Mouse (Mus musculus): ENCODE results near the gene Tmem17. TPM values are rescaled to one million over a fixed set of nuclear protein-coding genes. Genes with fewer than 3 reads are reported as not detected.

Gene Tmem17
- polyA plus RNA-seq, 1 experiment from 2014 or later, result 16.0 TPM

GRCm38 (mm10) chr11:22524606-22525005 is 12.7 kb downstream of the Tmem17 start:
- Histone ChIP-seq H3K4me3 (ENCODE audit: low read depth, low read length) (no peak overlapping the region), H3K9me3 (ENCODE audit: low read depth, low read length) (no peaks in the 10 kb centered on the region), H3K4me2 (no peak overlapping the region), H3K9ac (no peak overlapping the region), H3K4me1 (ENCODE audit: insufficient read depth) (no peaks in the 10 kb centered on the region), H3K27me3 (ENCODE audit: insufficient read depth, low read length) (no peaks in the 10 kb centered on the region), H3K27ac (ENCODE audit: low read depth) (no peak overlapping the region), H3K36me3 (ENCODE audit: insufficient read depth) (no peaks in the 10 kb centered on the region)
- WGBS, result 88% methylated on average over 1 of the region's 1 CpGs
- ATAC-seq (ENCODE audit: insufficient read depth) (no peak), DNase-seq (no peak)
- no peak for TF ChIP-seq CTCF (IDR thresholded peaks at IDR 0.05; ENCODE audit: low read depth)

GRCm38 (mm10) chr11:22540600-22540999 is 28.7 kb downstream of the Tmem17 start:
- Histone ChIP-seq H3K36me3 (ENCODE audit: insufficient read depth) (no peaks in the 10 kb centered on the region), H3K27ac (ENCODE audit: low read depth) (no peak overlapping the region), H3K4me3 (ENCODE audit: low read depth, low read length) (no peak overlapping the region), H3K4me1 (ENCODE audit: insufficient read depth) (no peaks in the 10 kb centered on the region), H3K9me3 (ENCODE audit: low read depth, low read length) (no peaks in the 10 kb centered on the region), H3K9ac (no peak overlapping the region), H3K27me3 (ENCODE audit: insufficient read depth, low read length) (no peaks in the 10 kb centered on the region), H3K4me2 (no peak overlapping the region)
- ATAC-seq (ENCODE audit: insufficient read depth) (no peak), DNase-seq (no peak)
- 55% methylated on average over 1 of the region's 1 CpGs for WGBS
- TF ChIP-seq CTCF (IDR thresholded peaks at IDR 0.05; ENCODE audit: low read depth), result no peak

GRCm38 (mm10) chr11:22560061-22560460 is 48.2 kb downstream of the Tmem17 start:
- Histone ChIP-seq H3K27me3 (ENCODE audit: insufficient read depth, low read length) (no peaks in the 10 kb centered on the region), H3K4me3 (ENCODE audit: low read depth, low read length) (no peak overlapping the region), H3K9ac (no peak overlapping the region), H3K4me1 (ENCODE audit: insufficient read depth) (no peaks in the 10 kb centered on the region; the same call in 1 of the 2 replicates), H3K27ac (ENCODE audit: low read depth) (no peak overlapping the region), H3K9me3 (ENCODE audit: low read depth, low read length) (no peaks in the 10 kb centered on the region), H3K36me3 (ENCODE audit: insufficient read depth) (no peaks in the 10 kb centered on the region), H3K4me2 (no peak overlapping the region)
- peak; percentile 35; the same call in 1 of the 2 replicates for ATAC-seq (ENCODE audit: insufficient read depth)
- WGBS, result 58% methylated on average over 1 of the region's 1 CpGs
- TF ChIP-seq CTCF (IDR thresholded peaks at IDR 0.05; ENCODE audit: low read depth), result no peak
- no peak for DNase-seq

GRCm38 (mm10) chr11:22560503-22561328 is 48.8 kb downstream of the Tmem17 start:
- Histone ChIP-seq H3K27me3 (ENCODE audit: insufficient read depth, low read length) (no peaks in the 10 kb centered on the region), H3K4me2 (no peak overlapping the region), H3K4me1 (ENCODE audit: insufficient read depth) (no peaks in the 10 kb centered on the region; the same call in 1 of the 2 replicates), H3K4me3 (ENCODE audit: low read depth, low read length) (no peak overlapping the region), H3K36me3 (ENCODE audit: insufficient read depth) (no peaks in the 10 kb centered on the region), H3K9me3 (ENCODE audit: low read depth, low read length) (no peaks in the 10 kb centered on the region), H3K9ac (no peak overlapping the region), H3K27ac (ENCODE audit: low read depth) (peak overlapping the region; percentile 22; the same call in 1 of the 2 replicates)
- ATAC-seq (ENCODE audit: insufficient read depth), result peak; percentile 92
- peak; percentile 87 for DNase-seq
- 29% methylated on average over 6 of the region's 6 CpGs for WGBS
- TF ChIP-seq CTCF (IDR thresholded peaks at IDR 0.05; ENCODE audit: low read depth), result no peak

- peak; percentile 12; the same call in 1 of the 2 replicates for ATAC-seq (ENCODE audit: insufficient read depth)
- H3K27ac ChIP-seq (ENCODE audit: low read depth), result peak overlapping the region; percentile 22; the same call in 1 of the 2 replicates
These were observed 49.4 kb downstream of the Tmem17 start for GRCm38 (mm10) chr11:22561329-22561592.

GRCm38 (mm10) chr11:22563706-22564105 is 51.8 kb downstream of the Tmem17 start:
- DNase-seq (no peak), ATAC-seq (ENCODE audit: insufficient read depth) (no peak)
- Histone ChIP-seq H3K4me1 (ENCODE audit: insufficient read depth) (no peaks in the 10 kb centered on the region; the same call in 1 of the 2 replicates), H3K4me3 (ENCODE audit: low read depth, low read length) (no peak overlapping the region), H3K9ac (no peak overlapping the region), H3K27me3 (ENCODE audit: insufficient read depth, low read length) (no peaks in the 10 kb centered on the region), H3K4me2 (no peak overlapping the region), H3K9me3 (ENCODE audit: low read depth, low read length) (no peaks in the 10 kb centered on the region), H3K36me3 (ENCODE audit: insufficient read depth) (no peaks in the 10 kb centered on the region), H3K27ac (ENCODE audit: low read depth) (no peak overlapping the region)
- WGBS, result 50% methylated on average over 3 of the region's 3 CpGs
- no peak for TF ChIP-seq CTCF (IDR thresholded peaks at IDR 0.05; ENCODE audit: low read depth)

More at GRCm38 (mm10) chr11:22561329-22561592, 49.4 kb downstream of the Tmem17 start:
- no peaks in the 10 kb centered on the region for H3K27me3 ChIP-seq (ENCODE audit: insufficient read depth, low read length)
- no peak for TF ChIP-seq CTCF (IDR thresholded peaks at IDR 0.05; ENCODE audit: low read depth)
- no peak overlapping the region for H3K4me3 ChIP-seq (ENCODE audit: low read depth, low read length)
- H3K4me1 ChIP-seq (ENCODE audit: insufficient read depth), result no peaks in the 10 kb centered on the region; the same call in 1 of the 2 replicates
- H3K9ac ChIP-seq, result no peak overlapping the region
- 84% methylated on average over 4 of the region's 4 CpGs for WGBS
- DNase-seq, result no peak
- H3K9me3 ChIP-seq (ENCODE audit: low read depth, low read length), result no peaks in the 10 kb centered on the region
- H3K36me3 ChIP-seq (ENCODE audit: insufficient read depth), result no peaks in the 10 kb centered on the region
- H3K4me2 ChIP-seq, result no peak overlapping the region

GRCm38 (mm10) chr11:22564676-22565075 is 52.8 kb downstream of the Tmem17 start:
- Histone ChIP-seq H3K9me3 (ENCODE audit: low read depth, low read length) (no peaks in the 10 kb centered on the region), H3K4me1 (ENCODE audit: insufficient read depth) (no peaks in the 10 kb centered on the region; the same call in 1 of the 2 replicates), H3K27me3 (ENCODE audit: insufficient read depth, low read length) (no peaks in the 10 kb centered on the region), H3K9ac (no peak overlapping the region), H3K4me2 (no peak overlapping the region), H3K36me3 (ENCODE audit: insufficient read depth) (no peaks in the 10 kb centered on the region), H3K27ac (ENCODE audit: low read depth) (no peak overlapping the region), H3K4me3 (ENCODE audit: low read depth, low read length) (no peak overlapping the region)
- DNase-seq, result no peak
- WGBS, result 85% methylated on average over 3 of the region's 3 CpGs
- ATAC-seq (ENCODE audit: insufficient read depth), result no peak
- no peak for TF ChIP-seq CTCF (IDR thresholded peaks at IDR 0.05; ENCODE audit: low read depth)

Other genes starting within 250 kb of the Tmem17 start
- 11.5 and 11.6 TPM in 2 replicates for gene Ehbp1, start 169.8 kb upstream of the Tmem17 start, polyA plus RNA-seq (2014; fragmentation: Nextera tagmentation; extraction: Ambion mirVana)

All from lung, embryonic 14.5 days (tissue).